ENCODE assay signal across 19 mouse cellular contexts in genomic region chr7:34971826-34972225, GRCm38 (mm10). TPM values are rescaled to one million over a fixed set of nuclear protein-coding genes. Genes with fewer than 3 reads are reported as not detected.
A peak's percentile ranks its signal among the peaks of the same experiment; 100 is the strongest.
DNase-seq lines count a peak whose midpoint lies in the region; ATAC-seq and TF ChIP-seq lines count a peak whose summit lies in the region.
"Had no signal": no experiment of that assay in that cellular context is flagged by ENCODE, and none has a peak within 500 bp of the region (broad histone marks: within the 10 kb centered on the region; RNA-seq: fewer than 3 reads in every experiment).

No protein-coding gene starts in this region.

- TF ChIP-seq POLR2A in kidney, adult 2 months (IDR thresholded peaks at IDR 0.05; ENCODE audit: low read depth, low read length), result no peak

- no peak overlapping the region for H3K4me2 ChIP-seq in kidney, postnatal 0 days (ENCODE audit: low read length)
- no peak overlapping the region for H3K4me2 ChIP-seq in limb, embryonic 12.5 days
- H3K4me2 ChIP-seq: embryonic facial prominence, embryonic 13.5 days; forebrain, embryonic 13.5 days had no signal

- H3K4me1 ChIP-seq in kidney, postnatal 0 days (replicated peaks; ENCODE audit: insufficient read depth, low read length), result no peaks in the 10 kb centered on the region
- H3K4me1 ChIP-seq in kidney, adult 2 months (ENCODE audit: control insufficient read depth, insufficient read depth, low read length), result no peaks in the 10 kb centered on the region
- peaks cover 59% of the 10 kb centered on the region for H3K4me1 ChIP-seq in limb, embryonic 10.5 days
- peaks cover 43% of the 10 kb centered on the region for H3K4me1 ChIP-seq in limb, embryonic 12.5 days (replicated peaks)

- no peaks in the 10 kb centered on the region for H3K27me3 ChIP-seq in kidney, postnatal 0 days (ENCODE audit: insufficient read depth, low read length)
- no peaks in the 10 kb centered on the region for H3K27me3 ChIP-seq in kidney, adult 2 months (replicated peaks; ENCODE audit: control insufficient read depth, insufficient read depth, low read length)
- no peaks in the 10 kb centered on the region for H3K27me3 ChIP-seq in limb, embryonic 10.5 days (ENCODE audit: low read depth, poor library complexity, severe bottlenecking)
- no peaks in the 10 kb centered on the region for H3K27me3 ChIP-seq in limb, embryonic 12.5 days
- H3K27me3 ChIP-seq: embryonic facial prominence, embryonic 13.5 days; forebrain, embryonic 13.5 days had no signal

- peaks cover 11% of the 10 kb centered on the region; the same call in 1 of the 2 replicates for H3K36me3 ChIP-seq in kidney, postnatal 0 days (ENCODE audit: insufficient read depth, low read length)
- peaks cover 3% of the 10 kb centered on the region for H3K36me3 ChIP-seq in kidney, adult 2 months (ENCODE audit: control insufficient read depth, insufficient read depth, low read length)
- H3K36me3 ChIP-seq in limb, embryonic 10.5 days, result peaks cover 16% of the 10 kb centered on the region
- peaks cover 16% of the 10 kb centered on the region for H3K36me3 ChIP-seq in limb, embryonic 12.5 days

- H3K4me3 ChIP-seq in kidney, postnatal 0 days (replicated peaks; ENCODE audit: low read depth, low read length), result no peak overlapping the region
- H3K4me3 ChIP-seq in kidney, adult 2 months (ENCODE audit: insufficient read depth, low read depth, low read length), result no peak overlapping the region
- no peak overlapping the region for H3K4me3 ChIP-seq in limb, embryonic 10.5 days
- no peak overlapping the region for H3K4me3 ChIP-seq in limb, embryonic 12.5 days (replicated peaks)
- H3K4me3 ChIP-seq: embryonic facial prominence, embryonic 13.5 days; erythroblast, embryonic 14.5 days; forebrain, embryonic 13.5 days; layer of hippocampus, adult 2 months had no signal

- no peak for DNase-seq in kidney, postnatal 0 days (ENCODE audit: low spot score)
- DNase-seq in kidney, adult 2 months, result no peak
- no peak for DNase-seq in limb, embryonic 10.5 days (ENCODE audit: low spot score)
- DNase-seq in retina, embryonic 14.5 days (ENCODE audit: low spot score), result peak; percentile 64
- no peak for DNase-seq in testis, postnatal 14 days (ENCODE audit: low spot score)
- DNase-seq in left cerebral cortex, adult 11 months (ENCODE audit: low spot score), result no peak
- DNase-seq: adrenal gland, adult 2 months; cerebellum, adult 8-10 months; cerebellum, postnatal 36 days; embryo, embryonic 11 days; kidney, adult 8-10 months; kidney, postnatal 25 days; lung, postnatal 4 days; thymus, postnatal 25 days had no signal

- H3K9me3 ChIP-seq in kidney, postnatal 0 days (replicated peaks; ENCODE audit: low read length), result no peaks in the 10 kb centered on the region
- H3K9me3 ChIP-seq in limb, embryonic 10.5 days (replicated peaks), result no peaks in the 10 kb centered on the region
- no peaks in the 10 kb centered on the region for H3K9me3 ChIP-seq in limb, embryonic 12.5 days
- H3K9me3 ChIP-seq: embryonic facial prominence, embryonic 13.5 days; forebrain, embryonic 13.5 days had no signal

- 37% methylated on average over 10 of the region's 10 CpGs for WGBS in kidney, postnatal 0 days
- WGBS in kidney, adult 2 months, result 74% methylated on average over 10 of the region's 10 CpGs
- 48% methylated on average over 10 of the region's 10 CpGs for WGBS in limb, embryonic 10.5 days
- WGBS in limb, embryonic 12.5 days, result 26% methylated on average over 10 of the region's 10 CpGs

- TF ChIP-seq CTCF in kidney, postnatal 0 days (IDR thresholded peaks at IDR 0.05; ENCODE audit: low read depth), result peak; percentile 25; the same call in 1 of the 2 replicates
- no peak for TF ChIP-seq CTCF in kidney, adult 2 months (conservative IDR thresholded peaks at IDR 0.05; ENCODE audit: insufficient read depth, insufficient read length, low read depth, low read length)

- no peak overlapping the region for H3K27ac ChIP-seq in kidney, postnatal 0 days
- no peak overlapping the region for H3K27ac ChIP-seq in kidney, adult 2 months (ENCODE audit: insufficient read depth, low read depth, low read length)
- H3K27ac ChIP-seq in limb, embryonic 10.5 days, result peak overlapping the region; percentile 61; the same call in 1 of the 2 replicates
- H3K27ac ChIP-seq in limb, embryonic 12.5 days, result peak overlapping the region; percentile 73
- H3K27ac ChIP-seq: embryonic facial prominence, embryonic 13.5 days; forebrain, embryonic 13.5 days; layer of hippocampus, adult 2 months had no signal

- H3K9ac ChIP-seq in kidney, postnatal 0 days (ENCODE audit: low read depth, low read length), result no peak overlapping the region
- no peak overlapping the region for H3K9ac ChIP-seq in limb, embryonic 12.5 days (replicated peaks)
- H3K9ac ChIP-seq: embryonic facial prominence, embryonic 13.5 days; forebrain, embryonic 13.5 days had no signal

- ATAC-seq in kidney, postnatal 0 days (replicated peaks; ENCODE audit: low FRiP score, low read depth), result no peak
- ATAC-seq in limb, embryonic 12.5 days (ENCODE audit: insufficient number of reproducible peaks, insufficient read depth, low FRiP score, low TSS enrichment, low read depth), result peak; percentile 48; the same call in 1 of the 2 replicates
- ATAC-seq: forebrain, embryonic 13.5 days had no signal

RNA-seq across cellular contexts. Expression of gene Pepd, which starts 59.6 kb away (rescaled TPM):
- 150 and 172 TPM in 2 replicates for polyA plus RNA-seq in kidney, postnatal 0 days (2015; fragmentation: Nextera tagmentation; extraction: Ambion mirVana)
- polyA plus RNA-seq in kidney, adult 2 months (2012; rRNA removed), result 299 and 326 TPM in 2 replicates
- polyA plus RNA-seq in limb, embryonic 10.5 days (2016; fragmentation: Nextera tagmentation; extraction: Ambion mirVana), result 75.2 and 75.8 TPM in 2 replicates
- 65.3 and 65.6 TPM in 2 replicates for polyA plus RNA-seq in limb, embryonic 12.5 days (2016; fragmentation: Nextera tagmentation; extraction: Ambion mirVana)

Comparison
In these comparisons a context has a peak if more than half of its experiments do, and no peak if none do; other contexts are left out.
1. H3K27ac ChIP-seq: peak in limb, embryonic 10.5 days (single experiment) and limb, embryonic 12.5 days (single experiment); none in kidney, postnatal 0 days (single experiment) and kidney, adult 2 months (single experiment).